ENCODE assay signal across 28 mouse cellular contexts in genomic region chr17:90384856-90385255, GRCm38 (mm10).
"Had no signal": no experiment of that assay in that cellular context is flagged by ENCODE, and none has a peak within 500 bp of the region (broad histone marks: within the 10 kb centered on the region; RNA-seq: fewer than 3 reads in every experiment).

No protein-coding gene starts in this region.

- H3K4me2 ChIP-seq: heart, embryonic 12.5 days; hindbrain, embryonic 12.5 days; hindbrain, embryonic 14.5 days; intestine, embryonic 15.5 days; limb, embryonic 12.5 days; liver, embryonic 11.5 days; liver, embryonic 13.5 days; liver, embryonic 15.5 days had no signal

- H3K36me3 ChIP-seq: heart, embryonic 10.5 days; heart, embryonic 12.5 days; hindbrain, embryonic 10.5 days; hindbrain, embryonic 12.5 days; intestine, embryonic 15.5 days; limb, embryonic 10.5 days; limb, embryonic 12.5 days; liver, embryonic 13.5 days; liver, embryonic 15.5 days had no signal

- H3K27ac ChIP-seq: gastrocnemius, adult 2 months; heart, embryonic 10.5 days; hindbrain, embryonic 10.5 days; hindbrain, embryonic 12.5 days; hindbrain, embryonic 14.5 days; intestine, embryonic 15.5 days; left cerebral cortex, adult 2 months; limb, embryonic 10.5 days; limb, embryonic 12.5 days; liver, embryonic 13.5 days; liver, embryonic 15.5 days had no signal

- H3K27me3 ChIP-seq: heart, embryonic 12.5 days; hindbrain, embryonic 12.5 days; intestine, embryonic 15.5 days; limb, embryonic 12.5 days; liver, embryonic 13.5 days; liver, embryonic 15.5 days had no signal

- H3K4me1 ChIP-seq: heart, embryonic 10.5 days; heart, embryonic 12.5 days; hindbrain, embryonic 12.5 days; intestine, embryonic 15.5 days; limb, embryonic 10.5 days; limb, embryonic 12.5 days; liver, embryonic 13.5 days; liver, embryonic 15.5 days had no signal

- H3K9ac ChIP-seq: heart, embryonic 12.5 days; hindbrain, embryonic 12.5 days; hindbrain, embryonic 14.5 days; intestine, embryonic 15.5 days; limb, embryonic 12.5 days; liver, embryonic 13.5 days; liver, embryonic 15.5 days had no signal

- H3K4me3 ChIP-seq: gastrocnemius, adult 2 months; heart, embryonic 10.5 days; heart, embryonic 12.5 days; hindbrain, embryonic 10.5 days; hindbrain, embryonic 12.5 days; intestine, embryonic 15.5 days; left cerebral cortex, adult 2 months; limb, embryonic 10.5 days; limb, embryonic 12.5 days; liver, embryonic 13.5 days; liver, embryonic 15.5 days had no signal

- DNase-seq: gastrocnemius, adult 2 months; gastrocnemius, postnatal 10 days; gastrocnemius, postnatal 25 days; heart, adult 18-20 months; heart, postnatal 10 days; heart, postnatal 4 days; kidney, adult 18-20 months; kidney, adult 8-10 months; kidney, postnatal 10 days; kidney, postnatal 25 days; kidney, postnatal 4 days; layer of hippocampus, adult 9-11 months; liver; liver, embryonic 13.5 days had no signal

- H3K9me3 ChIP-seq: heart, embryonic 10.5 days; heart, embryonic 12.5 days; hindbrain, embryonic 10.5 days; hindbrain, embryonic 12.5 days; intestine, embryonic 15.5 days; limb, embryonic 10.5 days; limb, embryonic 12.5 days; liver, embryonic 13.5 days; liver, embryonic 15.5 days had no signal

- ATAC-seq: hindbrain, embryonic 16.5 days; inflammation-experienced regulatory T-cells, adult 6 months; intestine, embryonic 15.5 days; intestine, postnatal 0 days had no signal
